Mouse (Mus musculus): ENCODE data around the gene Fdps. TPM values are rescaled to one million over a fixed set of nuclear protein-coding genes. Genes with fewer than 3 reads are reported as not detected.

The Fdps gene
- polyA plus RNA-seq, 1 experiment from 2014 or later: 247 TPM

DNA sequence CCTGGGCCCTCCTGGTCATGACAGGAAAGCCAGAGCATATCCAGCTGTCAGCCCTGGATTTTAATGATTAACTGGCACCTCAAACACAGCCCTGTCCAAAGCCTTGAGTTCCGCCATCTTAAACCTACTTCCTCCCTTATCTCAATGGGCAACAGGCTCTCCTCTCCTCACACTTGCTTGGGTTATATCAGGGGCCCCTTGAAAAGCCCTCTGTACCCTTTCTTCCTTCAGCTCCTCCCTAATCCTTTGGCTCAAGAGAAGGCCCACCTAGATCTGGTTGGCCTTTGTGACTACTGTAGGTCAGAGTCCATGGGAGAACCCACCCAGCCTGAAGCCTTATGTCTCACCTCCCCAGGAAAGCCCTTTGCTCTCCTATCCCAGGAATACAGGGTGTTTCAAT is 32.0 kb upstream of the Fdps start:
- H3K4me2 ChIP-seq (replicated peaks; ENCODE audit: low read depth, low read length): no peak overlapping the region
- ATAC-seq (ENCODE audit: insufficient number of reproducible peaks, insufficient read depth, low FRiP score, low read depth): no peak
- H3K9me3 ChIP-seq (ENCODE audit: control insufficient read depth, low read depth, low read length): no peaks in the 10 kb centered on the region
- no peak overlapping the region for H3K9ac ChIP-seq (replicated peaks; ENCODE audit: low read depth, low read length)
- no peaks in the 10 kb centered on the region for H3K36me3 ChIP-seq (ENCODE audit: control insufficient read depth, insufficient read depth, low read length)
- H3K27ac ChIP-seq (ENCODE audit: low read length): no peak overlapping the region
- H3K4me1 ChIP-seq (ENCODE audit: control insufficient read depth, insufficient read depth, low read length): no peaks in the 10 kb centered on the region
- 68% methylated on average over 1 of the region's 1 CpGs for WGBS
- no peak overlapping the region for H3K4me3 ChIP-seq (ENCODE audit: low read depth, low read length)
- no peaks in the 10 kb centered on the region for H3K27me3 ChIP-seq (ENCODE audit: control insufficient read depth, insufficient read depth, low read length)

- 76% methylated on average over 7 of the region's 7 CpGs for WGBS
- no peaks in the 10 kb centered on the region for H3K9me3 ChIP-seq (ENCODE audit: control insufficient read depth, low read depth, low read length)
- no peak overlapping the region for H3K27ac ChIP-seq (ENCODE audit: low read length)
- H3K36me3 ChIP-seq (ENCODE audit: control insufficient read depth, insufficient read depth, low read length): no peaks in the 10 kb centered on the region
- H3K9ac ChIP-seq (replicated peaks; ENCODE audit: low read depth, low read length): no peak overlapping the region
- no peaks in the 10 kb centered on the region for H3K4me1 ChIP-seq (ENCODE audit: control insufficient read depth, insufficient read depth, low read length)
- H3K4me3 ChIP-seq (ENCODE audit: low read depth, low read length): no peak overlapping the region
- ATAC-seq (ENCODE audit: insufficient number of reproducible peaks, insufficient read depth, low FRiP score, low read depth): no peak
- no peak overlapping the region for H3K4me2 ChIP-seq (replicated peaks; ENCODE audit: low read depth, low read length)
- no peaks in the 10 kb centered on the region for H3K27me3 ChIP-seq (ENCODE audit: control insufficient read depth, insufficient read depth, low read length)
These were observed 31.3 kb upstream of the Fdps start for GRCm38 (mm10) chr3:89133063-89133450.

DNA sequence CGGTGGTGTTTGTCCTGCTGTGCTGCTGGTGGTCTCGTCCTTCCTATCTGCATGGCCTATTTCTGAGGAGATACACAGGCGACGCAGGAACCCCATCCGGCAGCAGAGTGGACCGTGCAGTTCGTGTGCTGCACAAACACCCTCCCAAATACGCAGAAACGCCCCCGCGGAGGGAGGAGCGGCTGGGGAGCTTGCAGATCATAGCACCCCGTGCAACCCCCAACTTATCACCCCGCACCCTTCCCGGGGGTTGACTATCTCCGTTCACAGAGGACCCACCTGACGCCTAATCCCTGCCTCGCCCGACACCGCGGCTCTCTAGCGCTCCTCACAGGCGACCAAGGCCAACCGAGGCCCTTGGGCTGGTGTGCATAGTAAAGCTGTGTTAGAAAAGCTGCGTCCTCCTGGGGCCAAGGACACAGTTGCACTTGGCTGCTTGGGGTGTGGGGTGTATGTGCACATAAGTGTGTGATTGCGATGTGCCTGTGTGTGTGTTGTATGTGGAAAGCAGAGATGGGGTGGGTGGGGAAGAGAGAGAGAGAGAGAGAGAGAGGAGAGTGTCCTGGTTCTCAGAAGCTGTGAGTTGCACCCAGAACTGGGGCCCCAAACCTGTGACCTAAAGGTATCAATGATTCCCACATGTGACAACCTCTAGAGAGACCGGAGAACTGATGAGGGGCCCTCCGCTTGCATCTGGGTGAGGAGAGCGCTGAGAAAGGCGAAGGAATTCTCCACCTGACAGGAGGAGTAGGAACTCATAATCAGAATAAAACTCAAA is 30.7 kb upstream of the Fdps start:
- Histone ChIP-seq H3K36me3 (ENCODE audit: control insufficient read depth, insufficient read depth, low read length) (no peaks in the 10 kb centered on the region), H3K27me3 (ENCODE audit: control insufficient read depth, insufficient read depth, low read length) (no peaks in the 10 kb centered on the region), H3K27ac (ENCODE audit: low read length) (no peak overlapping the region), H3K9me3 (ENCODE audit: control insufficient read depth, low read depth, low read length) (no peaks in the 10 kb centered on the region), H3K4me3 (ENCODE audit: low read depth, low read length) (peak overlapping the region; percentile 19), H3K4me1 (ENCODE audit: control insufficient read depth, insufficient read depth, low read length) (no peaks in the 10 kb centered on the region), H3K9ac (replicated peaks; ENCODE audit: low read depth, low read length) (no peak overlapping the region), H3K4me2 (replicated peaks; ENCODE audit: low read depth, low read length) (peak overlapping the region; percentile 52)
- WGBS: 13% methylated on average over 30 of the region's 30 CpGs
- peak; percentile 74 for ATAC-seq (ENCODE audit: insufficient number of reproducible peaks, insufficient read depth, low FRiP score, low read depth)

GRCm38 (mm10) chr3:89131816-89132215 is 30.1 kb upstream of the Fdps start:
- H3K27me3 ChIP-seq (ENCODE audit: control insufficient read depth, insufficient read depth, low read length): no peaks in the 10 kb centered on the region
- no peaks in the 10 kb centered on the region for H3K4me1 ChIP-seq (ENCODE audit: control insufficient read depth, insufficient read depth, low read length)
- ATAC-seq (ENCODE audit: insufficient number of reproducible peaks, insufficient read depth, low FRiP score, low read depth): no peak
- H3K9ac ChIP-seq (replicated peaks; ENCODE audit: low read depth, low read length): no peak overlapping the region
- peak overlapping the region; percentile 19; the same call in 1 of the 2 replicates for H3K4me3 ChIP-seq (ENCODE audit: low read depth, low read length)
- H3K27ac ChIP-seq (ENCODE audit: low read length): no peak overlapping the region
- H3K4me2 ChIP-seq (replicated peaks; ENCODE audit: low read depth, low read length): peak overlapping the region; percentile 52
- H3K36me3 ChIP-seq (ENCODE audit: control insufficient read depth, insufficient read depth, low read length): no peaks in the 10 kb centered on the region
- H3K9me3 ChIP-seq (ENCODE audit: control insufficient read depth, low read depth, low read length): no peaks in the 10 kb centered on the region
- WGBS: 41% methylated on average over 4 of the region's 4 CpGs

- Histone ChIP-seq H3K4me3 (ENCODE audit: low read depth, low read length) (no peak overlapping the region), H3K36me3 (ENCODE audit: control insufficient read depth, insufficient read depth, low read length) (no peaks in the 10 kb centered on the region), H3K4me1 (ENCODE audit: control insufficient read depth, insufficient read depth, low read length) (no peaks in the 10 kb centered on the region), H3K4me2 (replicated peaks; ENCODE audit: low read depth, low read length) (no peak overlapping the region), H3K9me3 (ENCODE audit: control insufficient read depth, low read depth, low read length) (no peaks in the 10 kb centered on the region), H3K27ac (ENCODE audit: low read length) (no peak overlapping the region), H3K27me3 (ENCODE audit: control insufficient read depth, insufficient read depth, low read length) (no peaks in the 10 kb centered on the region), H3K9ac (replicated peaks; ENCODE audit: low read depth, low read length) (no peak overlapping the region)
- no peak for ATAC-seq (ENCODE audit: insufficient number of reproducible peaks, insufficient read depth, low FRiP score, low read depth)
- 79% methylated on average over 3 of the region's 3 CpGs for WGBS
These were observed 28.1 kb upstream of the Fdps start for GRCm38 (mm10) chr3:89129908-89130307.

DNA sequence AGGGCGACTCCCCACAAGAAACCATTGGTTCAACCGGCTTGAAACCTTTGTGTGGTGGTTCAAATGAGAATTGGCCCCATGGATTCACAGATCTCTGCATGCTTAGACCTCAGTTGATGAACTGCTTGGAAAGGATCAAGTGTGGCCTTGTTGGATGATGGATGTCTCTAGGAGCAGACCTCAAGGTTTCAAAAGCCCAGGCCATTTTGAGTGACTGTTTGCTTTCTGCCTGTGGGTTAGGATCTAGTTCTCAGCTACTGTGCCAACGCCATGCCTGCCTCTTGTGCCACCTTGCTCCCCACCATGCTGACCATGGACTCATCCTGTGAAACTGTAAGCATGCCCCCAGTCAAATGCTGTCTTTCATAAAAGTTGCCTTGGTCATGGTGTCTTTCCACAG is 24.2 kb upstream of the Fdps start:
- Histone ChIP-seq H3K9ac (replicated peaks; ENCODE audit: low read depth, low read length) (no peak overlapping the region), H3K4me2 (replicated peaks; ENCODE audit: low read depth, low read length) (no peak overlapping the region), H3K4me1 (ENCODE audit: control insufficient read depth, insufficient read depth, low read length) (no peaks in the 10 kb centered on the region), H3K4me3 (ENCODE audit: low read depth, low read length) (no peak overlapping the region), H3K27me3 (ENCODE audit: control insufficient read depth, insufficient read depth, low read length) (no peaks in the 10 kb centered on the region), H3K36me3 (ENCODE audit: control insufficient read depth, insufficient read depth, low read length) (no peaks in the 10 kb centered on the region), H3K27ac (ENCODE audit: low read length) (no peak overlapping the region), H3K9me3 (ENCODE audit: control insufficient read depth, low read depth, low read length) (no peaks in the 10 kb centered on the region)
- ATAC-seq (ENCODE audit: insufficient number of reproducible peaks, insufficient read depth, low FRiP score, low read depth): no peak
- 87% methylated on average over 3 of the region's 3 CpGs for WGBS

DNA sequence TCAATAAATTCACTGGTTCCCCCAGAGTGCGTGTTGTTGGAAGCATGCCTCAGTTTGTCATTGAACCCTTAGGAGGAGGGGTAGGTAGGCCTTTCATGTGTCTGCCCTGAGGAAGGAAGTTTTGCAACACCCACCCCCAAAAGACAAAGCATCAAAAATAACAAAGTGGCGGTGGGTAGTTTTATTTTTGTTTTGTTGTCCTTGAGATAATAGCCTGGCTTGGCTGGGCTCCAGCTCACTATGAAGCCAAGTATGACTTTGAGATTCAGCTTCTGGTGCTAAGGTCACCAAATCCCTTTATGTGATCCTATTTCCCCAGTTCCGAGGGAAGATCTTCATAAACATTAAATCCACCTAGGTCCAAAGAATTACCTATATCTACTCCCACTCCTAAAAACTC is 22.5 kb upstream of the Fdps start:
- Histone ChIP-seq H3K9ac (replicated peaks; ENCODE audit: low read depth, low read length) (no peak overlapping the region), H3K27ac (ENCODE audit: low read length) (no peak overlapping the region), H3K4me1 (ENCODE audit: control insufficient read depth, insufficient read depth, low read length) (no peaks in the 10 kb centered on the region), H3K9me3 (ENCODE audit: control insufficient read depth, low read depth, low read length) (no peaks in the 10 kb centered on the region), H3K4me2 (replicated peaks; ENCODE audit: low read depth, low read length) (no peak overlapping the region), H3K27me3 (ENCODE audit: control insufficient read depth, insufficient read depth, low read length) (no peaks in the 10 kb centered on the region), H3K4me3 (ENCODE audit: low read depth, low read length) (no peak overlapping the region), H3K36me3 (ENCODE audit: control insufficient read depth, insufficient read depth, low read length) (no peaks in the 10 kb centered on the region)
- ATAC-seq (ENCODE audit: insufficient number of reproducible peaks, insufficient read depth, low FRiP score, low read depth): no peak
- 70% methylated on average over 3 of the region's 3 CpGs for WGBS

GRCm38 (mm10) chr3:89123313-89123712 is 21.6 kb upstream of the Fdps start:
- H3K9me3 ChIP-seq (ENCODE audit: control insufficient read depth, low read depth, low read length): no peaks in the 10 kb centered on the region
- H3K27ac ChIP-seq (ENCODE audit: low read length): no peak overlapping the region
- no peak overlapping the region for H3K4me2 ChIP-seq (replicated peaks; ENCODE audit: low read depth, low read length)
- no peak overlapping the region for H3K4me3 ChIP-seq (ENCODE audit: low read depth, low read length)
- WGBS: 75% methylated on average over 2 of the region's 2 CpGs
- no peaks in the 10 kb centered on the region for H3K27me3 ChIP-seq (ENCODE audit: control insufficient read depth, insufficient read depth, low read length)
- H3K9ac ChIP-seq (replicated peaks; ENCODE audit: low read depth, low read length): no peak overlapping the region
- H3K36me3 ChIP-seq (ENCODE audit: control insufficient read depth, insufficient read depth, low read length): no peaks in the 10 kb centered on the region
- no peaks in the 10 kb centered on the region for H3K4me1 ChIP-seq (ENCODE audit: control insufficient read depth, insufficient read depth, low read length)
- ATAC-seq (ENCODE audit: insufficient number of reproducible peaks, insufficient read depth, low FRiP score, low read depth): no peak

- no peak for ATAC-seq (ENCODE audit: insufficient number of reproducible peaks, insufficient read depth, low FRiP score, low read depth)
These were observed 13.8 kb upstream of the Fdps start for GRCm38 (mm10) chr3:89115522-89115921.

More at GRCm38 (mm10) chr3:89115522-89115921, 13.8 kb upstream of the Fdps start:
- Histone ChIP-seq H3K4me2 (replicated peaks; ENCODE audit: low read depth, low read length) (no peak overlapping the region), H3K9ac (replicated peaks; ENCODE audit: low read depth, low read length) (no peak overlapping the region), H3K27me3 (ENCODE audit: control insufficient read depth, insufficient read depth, low read length) (no peaks in the 10 kb centered on the region), H3K4me1 (ENCODE audit: control insufficient read depth, insufficient read depth, low read length) (no peaks in the 10 kb centered on the region), H3K36me3 (ENCODE audit: control insufficient read depth, insufficient read depth, low read length) (no peaks in the 10 kb centered on the region), H3K9me3 (ENCODE audit: control insufficient read depth, low read depth, low read length) (peaks cover 5% of the 10 kb centered on the region; the same call in 1 of the 2 replicates), H3K4me3 (ENCODE audit: low read depth, low read length) (no peak overlapping the region), H3K27ac (ENCODE audit: low read length) (no peak overlapping the region)
- 6% methylated on average over 2 of the region's 2 CpGs for WGBS

Data from stomach, embryonic 14.5 days (tissue).